Mouse (Mus musculus): ENCODE measurements around the gene Tpst2.

- no peak for TF ChIP-seq POLR2A (IDR thresholded peaks at IDR 0.05; ENCODE audit: insufficient read depth, low read length)
- TF ChIP-seq CTCF (IDR thresholded peaks at IDR 0.05; ENCODE audit: low read depth, low read length), result no peak
- TF ChIP-seq EP300 (IDR thresholded peaks at IDR 0.05; ENCODE audit: insufficient read depth, low read depth, low read length), result no peak
Observed at GRCm38 (mm10) chr5:112280151-112280550, 3.7 kb downstream of the Tpst2 start.

Data from ES-Bruce4 (cell line).